Mouse (Mus musculus) olfactory bulb, adult 2 months (tissue): ENCODE data around the gene Akap6.

ENCODE experiments used
- CTCF ChIP-seq: fragments of 200-500 bp; IDR thresholded peaks from 2 replicates; pipeline ENCODE4 v1.5.1; 2012; ENCODE audit warnings: low read depth, mild to moderate bottlenecking, low read length, moderate library complexity; ENCODE audit not compliant: insufficient read depth
- POLR2A ChIP-seq: fragments of 200-500 bp; IDR thresholded peaks from 2 replicates; pipeline ENCODE4 v1.6.1; 2012; ENCODE audit warnings: mild to moderate bottlenecking, low read depth, low read length, moderate library complexity; ENCODE audit not compliant: insufficient read depth

DNA sequence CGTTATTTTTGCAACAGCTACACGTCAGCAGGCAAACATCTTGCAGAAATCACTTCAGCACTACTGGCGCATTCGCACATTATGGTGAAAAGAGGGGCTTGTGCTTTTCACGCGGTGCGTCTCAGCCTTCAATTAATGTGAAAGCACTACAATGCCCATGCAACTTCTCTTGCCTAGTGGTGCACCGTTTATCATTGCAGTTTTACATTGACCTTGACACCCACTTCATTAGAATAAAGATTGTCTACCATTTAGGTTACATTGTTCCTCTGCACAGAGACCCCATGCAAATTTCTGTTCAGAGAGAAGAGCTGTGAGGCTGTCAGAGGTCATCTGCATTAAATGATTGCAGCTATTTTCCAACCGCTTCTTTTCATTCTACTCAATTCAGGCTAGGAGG is 363.8 kb downstream of the Akap6 start:
- no peak for TF ChIP-seq CTCF
- TF ChIP-seq POLR2A = no peak
